Mouse (Mus musculus) inflammation-experienced regulatory T-cells, adult 6 months (primary cell): ENCODE results near the gene Gna15. TPM values are rescaled to one million over a fixed set of nuclear protein-coding genes. Genes with fewer than 3 reads are reported as not detected.

ENCODE experiments used
- ATAC-seq: one replicate; pipeline ENCODE4 v1.8.0; 2017
- polyA plus RNA-seq, 3 experiments: library from polyadenylated mRNA; unstranded; fragments of 100-300 nt; shearing (Covaris generic); gene quantifications; one replicate each; pipeline ENCODE4 v1.2.1; 2017

Gene Gna15
- polyA plus RNA-seq, 3 experiments from 2014 or later: 23.1 to 102 (median 24.3) TPM

GRCm38 (mm10) chr10:81495151-81495550, 28.9 kb downstream of the Gna15 start:
- no peak for ATAC-seq

- no peak for ATAC-seq
These were observed 29.6 kb downstream of the Gna15 start for GRCm38 (mm10) chr10:81494260-81495041.

GRCm38 (mm10) chr10:81493601-81494220, 30.3 kb downstream of the Gna15 start:
- no peak for ATAC-seq

- no peak for ATAC-seq
These were observed 31.3 kb downstream of the Gna15 start for GRCm38 (mm10) chr10:81492606-81493240.

- no peak for ATAC-seq
These were observed 33.0 kb downstream of the Gna15 start for GRCm38 (mm10) chr10:81491018-81491417.

- ATAC-seq: no peak
These were observed 34.1 kb downstream of the Gna15 start for GRCm38 (mm10) chr10:81489941-81490340.

- no peak for ATAC-seq
These were observed 35.9 kb downstream of the Gna15 start for GRCm38 (mm10) chr10:81488081-81488480.

- no peak for ATAC-seq
These were observed 37.5 kb downstream of the Gna15 start for GRCm38 (mm10) chr10:81486496-81486895.

- ATAC-seq: no peak
These were observed 38.5 kb downstream of the Gna15 start for GRCm38 (mm10) chr10:81485479-81486018.

- ATAC-seq: peak; percentile 33
These were observed 39.0 kb downstream of the Gna15 start for GRCm38 (mm10) chr10:81485060-81485449.

GRCm38 (mm10) chr10:81484441-81485059, 39.5 kb downstream of the Gna15 start:
- no peak for ATAC-seq

- ATAC-seq: peak; percentile 31
These were observed 40.0 kb downstream of the Gna15 start for GRCm38 (mm10) chr10:81483983-81484382.

- ATAC-seq: peak; percentile 72
These were observed 41.5 kb downstream of the Gna15 start, which contains the start of gene Celf5 for GRCm38 (mm10) chr10:81482533-81482889. Gene Celf5, minus strand, starts transcription at chr10:81482709.

GRCm38 (mm10) chr10:81481605-81482532, 42.2 kb downstream of the Gna15 start:
- peak; percentile 49 for ATAC-seq

- no peak for ATAC-seq
These were observed 49.6 kb downstream of the Gna15 start for GRCm38 (mm10) chr10:81474461-81474860.

- ATAC-seq: peak; percentile 47
These were observed 51.0 kb downstream of the Gna15 start for GRCm38 (mm10) chr10:81473003-81473451.

- ATAC-seq: peak; percentile 36
These were observed 51.5 kb downstream of the Gna15 start for GRCm38 (mm10) chr10:81472403-81473002.

GRCm38 (mm10) chr10:81470454-81470853, 53.6 kb downstream of the Gna15 start:
- peak; percentile 89 for ATAC-seq

GRCm38 (mm10) chr10:81469253-81469652, 54.8 kb downstream of the Gna15 start:
- no peak for ATAC-seq

- no peak for ATAC-seq
These were observed 56.3 kb downstream of the Gna15 start for GRCm38 (mm10) chr10:81467670-81468235.

GRCm38 (mm10) chr10:81466881-81467280, 57.1 kb downstream of the Gna15 start:
- ATAC-seq: no peak
